Mouse (Mus musculus): ENCODE results near the gene Ubr4. TPM values are rescaled to one million over a fixed set of nuclear protein-coding genes. Genes with fewer than 3 reads are reported as not detected.

Ubr4 gene
- 75.3 and 76.1 TPM in 2 replicates for polyA plus RNA-seq (2015; fragmentation: Nextera tagmentation; extraction: Ambion mirVana)

GRCm38 (mm10) chr4:139351931-139352711, at the start of gene Ubr4, which contains the start of the genes Mrto4 and Emc1:
Gene Ubr4, plus strand, starts transcription at chr4:139352609.
Gene Mrto4, minus strand, starts transcription at chr4:139352576.
Gene Emc1, plus strand, starts transcription at chr4:139352587.
- Histone ChIP-seq H3K9me3 (no peaks in the 10 kb centered on the region), H3K4me2 (peak within 1 kb of the TSS; percentile 95), H3K27ac (peak within 1 kb of the TSS; percentile 94), H3K4me1 (peaks cover 21% of the 10 kb centered on the region), H3K27me3 (no peaks in the 10 kb centered on the region), H3K9ac (peak within 1 kb of the TSS; percentile 94), H3K4me3 (peak within 1 kb of the TSS; percentile 88), H3K36me3 (peaks cover 54% of the 10 kb centered on the region)
- ATAC-seq (ENCODE audit: insufficient number of reproducible peaks, insufficient read depth, low FRiP score, low TSS enrichment, low read depth): peak; percentile 85
- under 1% methylated on average over 64 of the region's 64 CpGs for WGBS

- 98% methylated on average over 3 of the region's 3 CpGs for WGBS
- H3K4me2 ChIP-seq: no peak overlapping the region
- peaks cover 51% of the 10 kb centered on the region for H3K36me3 ChIP-seq
- no peaks in the 10 kb centered on the region for H3K27me3 ChIP-seq
- H3K4me1 ChIP-seq: peaks cover 16% of the 10 kb centered on the region
- no peak for ATAC-seq (ENCODE audit: insufficient number of reproducible peaks, insufficient read depth, low FRiP score, low TSS enrichment, low read depth)
- no peak overlapping the region for H3K4me3 ChIP-seq
- no peaks in the 10 kb centered on the region for H3K9me3 ChIP-seq
- H3K9ac ChIP-seq: no peak overlapping the region
- H3K27ac ChIP-seq: no peak overlapping the region
Observed at GRCm38 (mm10) chr4:139305521-139305920, 46.9 kb upstream of the Ubr4 start.

DNA sequence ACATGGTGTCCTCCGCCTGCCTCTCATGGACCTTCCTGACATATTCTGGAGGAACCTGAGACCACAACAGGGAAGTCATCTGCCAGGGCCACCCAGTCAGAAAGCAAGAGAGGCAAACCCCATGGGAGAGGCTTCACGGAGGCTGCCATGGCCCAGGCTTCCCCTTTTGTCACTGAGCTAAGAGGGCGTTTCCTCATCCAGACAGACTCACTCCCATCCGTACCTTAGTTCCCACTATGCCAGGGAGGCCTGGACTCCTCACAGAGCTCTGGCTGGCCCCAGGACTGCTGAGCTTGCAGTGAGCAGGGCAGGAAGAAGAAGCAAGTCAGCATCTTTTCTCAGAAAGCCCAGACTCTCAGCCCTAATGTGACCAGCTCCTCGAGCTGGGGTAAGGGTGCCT, 44.5 kb upstream of the Ubr4 start:
- 90% methylated on average over 5 of the region's 5 CpGs for WGBS
- H3K36me3 ChIP-seq: peaks cover 29% of the 10 kb centered on the region
- H3K4me3 ChIP-seq: no peak overlapping the region
- peaks cover 31% of the 10 kb centered on the region for H3K4me1 ChIP-seq
- H3K27ac ChIP-seq: no peak overlapping the region
- no peak overlapping the region for H3K9ac ChIP-seq
- no peaks in the 10 kb centered on the region for H3K9me3 ChIP-seq
- H3K4me2 ChIP-seq: no peak overlapping the region
- ATAC-seq (ENCODE audit: insufficient number of reproducible peaks, insufficient read depth, low FRiP score, low TSS enrichment, low read depth): no peak
- no peaks in the 10 kb centered on the region for H3K27me3 ChIP-seq

DNA sequence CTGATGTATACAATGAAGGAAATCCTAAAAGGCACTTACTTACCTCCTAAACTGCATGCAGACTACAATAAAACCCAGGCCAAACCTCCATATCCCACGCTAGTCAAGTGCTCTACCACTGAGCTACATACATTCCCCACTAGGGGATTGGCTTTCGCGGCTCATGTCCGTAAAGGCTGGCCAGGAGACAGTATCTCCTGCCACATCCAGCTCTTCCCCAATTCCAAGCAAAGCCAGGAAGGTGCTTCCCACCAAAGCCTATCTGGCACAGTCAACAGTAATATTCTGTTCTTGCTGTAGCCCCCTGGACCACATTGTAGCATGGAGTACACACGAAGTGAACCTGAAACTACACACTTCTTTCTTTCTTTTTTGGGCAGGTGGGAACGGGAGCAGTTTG, 42.8 kb upstream of the Ubr4 start:
- ATAC-seq (ENCODE audit: insufficient number of reproducible peaks, insufficient read depth, low FRiP score, low TSS enrichment, low read depth): no peak
- H3K4me3 ChIP-seq: peak overlapping the region; percentile 99
- H3K4me2 ChIP-seq: peak overlapping the region; percentile 96
- 20% methylated on average over 6 of the region's 6 CpGs for WGBS
- peak overlapping the region; percentile 68; the same call in 1 of the 2 replicates for H3K27ac ChIP-seq
- H3K9ac ChIP-seq: peak overlapping the region; percentile 97
- peaks cover 32% of the 10 kb centered on the region for H3K36me3 ChIP-seq
- no peaks in the 10 kb centered on the region for H3K27me3 ChIP-seq
- H3K4me1 ChIP-seq: peaks cover 31% of the 10 kb centered on the region
- H3K9me3 ChIP-seq: no peaks in the 10 kb centered on the region

GRCm38 (mm10) chr4:139310171-139310898, 42.1 kb upstream of the Ubr4 start, which contains the start of the genes Pqlc2 and Akr7a5:
Gene Pqlc2, minus strand, starts transcription at chr4:139310708.
Gene Akr7a5, plus strand, starts transcription at chr4:139310744.
- H3K4me2 ChIP-seq: peak within 1 kb of the TSS; percentile 96
- under 1% methylated on average over 63 of the region's 63 CpGs for WGBS
- ATAC-seq (ENCODE audit: insufficient number of reproducible peaks, insufficient read depth, low FRiP score, low TSS enrichment, low read depth): peak; percentile 79

GRCm38 (mm10) chr4:139310899-139311701, 41.3 kb upstream of the Ubr4 start:
- Histone ChIP-seq H3K4me3 (peak overlapping the region; percentile 99), H3K9ac (peak overlapping the region; percentile 97), H3K27ac (peak overlapping the region; percentile 81), H3K9me3 (no peaks in the 10 kb centered on the region), H3K27me3 (no peaks in the 10 kb centered on the region), H3K4me1 (peaks cover 31% of the 10 kb centered on the region), H3K36me3 (peaks cover 33% of the 10 kb centered on the region), H3K4me2 (peak overlapping the region; percentile 96)
- WGBS: under 1% methylated on average over 53 of the region's 53 CpGs
- peak; percentile 46; the same call in 1 of the 2 replicates for ATAC-seq (ENCODE audit: insufficient number of reproducible peaks, insufficient read depth, low FRiP score, low TSS enrichment, low read depth)

More at GRCm38 (mm10) chr4:139310171-139310898, 42.1 kb upstream of the Ubr4 start, which contains the start of the genes Pqlc2 and Akr7a5:
- H3K36me3 ChIP-seq: peaks cover 33% of the 10 kb centered on the region
- H3K9ac ChIP-seq: peak within 1 kb of the TSS; percentile 97
- peaks cover 31% of the 10 kb centered on the region for H3K4me1 ChIP-seq
- H3K9me3 ChIP-seq: no peaks in the 10 kb centered on the region
- peak within 1 kb of the TSS; percentile 81 for H3K27ac ChIP-seq
- H3K4me3 ChIP-seq: peak within 1 kb of the TSS; percentile 99
- H3K27me3 ChIP-seq: no peaks in the 10 kb centered on the region

DNA sequence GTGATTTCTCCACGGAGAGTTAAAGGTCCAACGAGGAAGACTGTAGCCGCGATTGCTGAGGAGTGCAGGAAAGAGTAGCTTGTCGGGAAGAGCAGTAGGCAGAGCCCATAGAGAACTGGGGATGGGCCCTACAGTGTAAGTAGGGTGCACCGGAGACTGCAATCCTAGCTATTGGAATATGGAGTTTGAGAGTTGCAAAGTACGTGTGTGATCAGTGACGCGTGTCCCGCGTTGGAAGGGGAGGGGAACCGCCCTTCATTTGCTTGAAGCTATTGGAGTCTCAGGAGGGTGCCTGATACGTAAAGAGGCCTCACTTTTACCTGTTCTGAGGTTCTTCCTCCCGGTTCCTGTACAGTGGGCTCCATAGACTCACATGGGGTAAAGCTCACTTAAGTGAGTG, 40.7 kb upstream of the Ubr4 start:
- Histone ChIP-seq H3K27ac (no peak overlapping the region), H3K27me3 (no peaks in the 10 kb centered on the region), H3K4me2 (peak overlapping the region; percentile 96), H3K9ac (peak overlapping the region; percentile 97), H3K9me3 (no peaks in the 10 kb centered on the region), H3K4me3 (peak overlapping the region; percentile 99), H3K36me3 (peaks cover 31% of the 10 kb centered on the region), H3K4me1 (peaks cover 31% of the 10 kb centered on the region)
- ATAC-seq (ENCODE audit: insufficient number of reproducible peaks, insufficient read depth, low FRiP score, low TSS enrichment, low read depth): no peak
- 6% methylated on average over 14 of the region's 14 CpGs for WGBS

GRCm38 (mm10) chr4:139312632-139313031, 39.8 kb upstream of the Ubr4 start:
- no peak for ATAC-seq (ENCODE audit: insufficient number of reproducible peaks, insufficient read depth, low FRiP score, low TSS enrichment, low read depth)
- no peak overlapping the region for H3K4me3 ChIP-seq
- 0 out of 2 replicates have a peak overlapping the region, but pooled peaks have one; percentile 97 for H3K9ac ChIP-seq
- H3K27me3 ChIP-seq: no peaks in the 10 kb centered on the region
- H3K4me1 ChIP-seq: peaks cover 31% of the 10 kb centered on the region
- H3K27ac ChIP-seq: no peak overlapping the region
- H3K4me2 ChIP-seq: peak overlapping the region; percentile 96; the same call in 1 of the 2 replicates
- no peaks in the 10 kb centered on the region for H3K9me3 ChIP-seq
- WGBS: 58% methylated on average over 4 of the region's 4 CpGs
- H3K36me3 ChIP-seq: peaks cover 36% of the 10 kb centered on the region

DNA sequence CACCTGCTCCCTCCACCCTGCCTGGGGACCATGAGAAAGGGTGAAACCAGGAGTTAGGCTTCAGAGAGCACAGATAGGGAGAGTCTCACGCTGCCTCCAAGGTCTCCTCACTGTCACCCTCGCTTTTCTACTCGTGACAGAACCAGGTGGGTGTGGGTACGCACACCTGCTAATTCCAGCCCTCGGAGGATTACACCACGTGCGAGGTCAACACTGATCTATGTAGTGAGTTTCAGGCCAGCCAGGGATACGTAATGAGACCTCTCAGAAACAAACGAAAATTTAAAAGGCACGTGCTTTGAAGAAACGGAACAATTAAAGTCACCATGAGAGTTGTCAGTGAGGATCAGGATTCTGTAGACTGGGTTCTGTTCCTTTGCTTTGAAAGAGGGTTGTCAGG, 34.0 kb upstream of the Ubr4 start:
- no peak overlapping the region for H3K27ac ChIP-seq
- no peaks in the 10 kb centered on the region for H3K4me1 ChIP-seq
- WGBS: 91% methylated on average over 11 of the region's 11 CpGs
- no peak overlapping the region for H3K4me3 ChIP-seq
- H3K9me3 ChIP-seq: no peaks in the 10 kb centered on the region
- no peaks in the 10 kb centered on the region for H3K27me3 ChIP-seq
- H3K36me3 ChIP-seq: peaks cover 61% of the 10 kb centered on the region
- no peak for ATAC-seq (ENCODE audit: insufficient number of reproducible peaks, insufficient read depth, low FRiP score, low TSS enrichment, low read depth)
- H3K9ac ChIP-seq: no peak overlapping the region
- H3K4me2 ChIP-seq: no peak overlapping the region

GRCm38 (mm10) chr4:139319740-139320139, 32.7 kb upstream of the Ubr4 start:
- Histone ChIP-seq H3K9me3 (no peaks in the 10 kb centered on the region), H3K27ac (no peak overlapping the region), H3K4me1 (no peaks in the 10 kb centered on the region), H3K27me3 (no peaks in the 10 kb centered on the region), H3K36me3 (peaks cover 52% of the 10 kb centered on the region), H3K4me2 (no peak overlapping the region), H3K9ac (no peak overlapping the region), H3K4me3 (no peak overlapping the region)
- WGBS: 83% methylated on average over 4 of the region's 4 CpGs
- ATAC-seq (ENCODE audit: insufficient number of reproducible peaks, insufficient read depth, low FRiP score, low TSS enrichment, low read depth): no peak

GRCm38 (mm10) chr4:139330605-139331004, 21.8 kb upstream of the Ubr4 start:
- ATAC-seq (ENCODE audit: insufficient number of reproducible peaks, insufficient read depth, low FRiP score, low TSS enrichment, low read depth): peak; percentile 69; the same call in 1 of the 2 replicates
- no peaks in the 10 kb centered on the region for H3K36me3 ChIP-seq
- H3K4me2 ChIP-seq: peak overlapping the region; percentile 51
- peak overlapping the region; percentile 27 for H3K4me3 ChIP-seq
- H3K9ac ChIP-seq: no peak overlapping the region
- no peaks in the 10 kb centered on the region for H3K4me1 ChIP-seq
- H3K27me3 ChIP-seq: no peaks in the 10 kb centered on the region; the same call in 1 of the 2 replicates
- H3K27ac ChIP-seq: no peak overlapping the region
- WGBS: 12% methylated on average over 10 of the region's 10 CpGs
- no peaks in the 10 kb centered on the region for H3K9me3 ChIP-seq

Data from embryonic facial prominence, embryonic 13.5 days (tissue).